Mouse (Mus musculus) cerebral cortex, adult 2 months (tissue): ENCODE data around the gene Stk38l.

Experiments used
- WGBS: fragments of 180-500 bp; shearing (Covaris S2); methylation state at CpG from one replicate; pipeline ENCODE4 v1.1.7; 2018; 5-methylcytosine and 5-hydroxymethylcytosine counted together

Stk38l gene

GRCm38 (mm10) chr6:146733554-146733953 lies 8.8 kb downstream of the Stk38l start:
- 57% methylated on average over 1 of the region's 1 CpGs for WGBS

GRCm38 (mm10) chr6:146738889-146739288 lies 14.1 kb downstream of the Stk38l start:
- WGBS, result 54% methylated on average over 1 of the region's 1 CpGs

GRCm38 (mm10) chr6:146741986-146742635 lies 17.3 kb downstream of the Stk38l start:
- WGBS, result 78% methylated on average over 5 of the region's 5 CpGs

DNA sequence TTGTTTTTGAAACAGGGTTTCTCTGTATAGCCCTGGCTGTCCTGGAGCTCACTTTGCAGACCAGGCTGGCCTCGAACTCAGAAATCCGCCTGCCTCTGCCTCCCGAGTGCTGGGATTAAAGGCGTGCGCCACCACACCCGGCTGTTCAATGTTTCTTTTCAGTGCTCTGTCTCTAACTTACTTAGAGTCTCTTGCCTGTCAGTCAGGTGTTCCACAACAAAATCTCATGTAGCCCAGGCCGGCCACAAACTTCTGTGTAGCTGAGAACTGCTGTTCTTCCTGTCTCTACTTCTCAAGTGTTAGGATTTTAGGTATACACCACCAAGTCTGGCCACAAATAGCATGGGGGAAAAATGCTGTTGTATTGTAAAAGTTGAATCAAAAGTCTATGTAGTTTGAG lies 19.5 kb downstream of the Stk38l start:
- WGBS, result 97% methylated on average over 7 of the region's 7 CpGs

DNA sequence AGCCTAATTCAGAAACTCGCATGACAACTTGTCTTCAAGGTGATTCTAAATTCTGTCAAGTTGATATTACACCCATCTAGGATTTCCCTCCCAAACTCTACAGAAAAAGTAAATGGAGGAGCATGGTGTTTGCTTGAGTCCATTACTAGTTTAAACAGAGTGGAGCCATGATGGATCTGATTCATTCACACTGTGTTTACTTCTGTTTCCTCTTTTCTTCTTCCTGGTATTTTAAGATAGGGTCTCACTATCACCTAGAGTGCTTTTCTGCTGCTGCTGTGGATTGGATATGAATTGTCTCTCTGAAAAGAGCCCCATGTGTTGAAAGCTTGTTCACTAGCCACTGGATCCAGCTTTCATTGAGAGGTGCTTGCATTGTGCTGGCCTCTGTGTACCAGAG lies 20.4 kb downstream of the Stk38l start:
- WGBS, result 93% methylated on average over 1 of the region's 1 CpGs

DNA sequence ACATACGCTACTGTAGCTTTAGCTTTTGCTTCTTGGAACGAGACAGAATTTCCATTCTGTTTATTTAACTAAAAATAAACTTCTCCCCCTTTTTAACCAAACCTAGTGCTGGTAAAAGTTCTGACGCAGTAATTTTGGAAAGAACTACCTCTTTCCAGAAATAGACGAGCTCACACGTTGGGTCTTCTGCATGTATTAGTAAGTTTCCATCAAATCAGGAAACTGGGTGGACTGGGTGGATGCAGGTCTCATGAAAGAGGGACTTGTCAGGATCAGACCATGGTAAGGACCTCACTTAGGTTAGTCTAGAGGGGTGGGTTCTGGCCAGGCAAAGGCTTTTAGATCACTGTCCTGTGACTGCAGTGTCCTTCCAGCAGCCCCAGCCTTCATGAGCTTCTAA lies 21.8 kb downstream of the Stk38l start:
- WGBS, result 28% methylated on average over 5 of the region's 5 CpGs

DNA sequence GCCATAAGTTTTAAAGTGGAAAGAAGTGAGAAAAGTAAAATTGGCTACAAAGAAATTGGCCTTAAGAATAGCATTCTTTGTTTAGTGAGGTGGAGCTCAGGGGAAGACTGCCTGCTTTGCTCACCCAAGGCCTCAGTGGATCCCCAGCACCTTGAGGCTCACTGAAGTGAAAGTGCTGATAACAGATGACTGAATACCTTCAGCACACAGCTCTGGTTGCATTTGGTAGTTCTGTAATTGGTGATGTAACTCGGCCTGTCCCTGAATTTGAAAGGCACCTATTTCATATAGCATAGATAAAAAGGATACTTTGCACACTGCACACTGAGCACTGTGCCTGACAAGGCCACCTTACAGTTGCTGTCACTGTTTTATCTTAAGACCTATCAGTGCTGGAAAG lies 23.5 kb downstream of the Stk38l start:
- 86% methylated on average over 1 of the region's 1 CpGs for WGBS

DNA sequence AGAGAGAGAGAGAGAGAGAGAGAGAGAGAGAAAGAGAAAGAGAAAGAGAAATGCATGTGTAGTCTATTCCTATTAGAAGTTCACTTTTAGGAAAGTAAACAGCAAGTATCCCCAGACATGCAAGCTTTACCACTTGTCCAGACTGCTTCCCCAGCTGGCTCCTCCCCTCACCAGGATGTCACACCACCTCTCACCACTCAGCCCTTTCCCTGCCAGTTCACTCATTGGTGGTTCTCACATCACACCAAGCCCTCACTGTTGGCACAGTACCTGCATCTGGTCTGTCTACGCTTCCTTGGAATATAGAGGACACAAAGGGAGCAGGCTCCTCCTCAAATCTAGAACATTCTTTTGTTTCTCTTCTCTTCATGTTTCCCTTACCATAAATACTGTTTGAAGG lies 26.9 kb downstream of the Stk38l start:
- WGBS, result 39% methylated on average over 1 of the region's 1 CpGs

DNA sequence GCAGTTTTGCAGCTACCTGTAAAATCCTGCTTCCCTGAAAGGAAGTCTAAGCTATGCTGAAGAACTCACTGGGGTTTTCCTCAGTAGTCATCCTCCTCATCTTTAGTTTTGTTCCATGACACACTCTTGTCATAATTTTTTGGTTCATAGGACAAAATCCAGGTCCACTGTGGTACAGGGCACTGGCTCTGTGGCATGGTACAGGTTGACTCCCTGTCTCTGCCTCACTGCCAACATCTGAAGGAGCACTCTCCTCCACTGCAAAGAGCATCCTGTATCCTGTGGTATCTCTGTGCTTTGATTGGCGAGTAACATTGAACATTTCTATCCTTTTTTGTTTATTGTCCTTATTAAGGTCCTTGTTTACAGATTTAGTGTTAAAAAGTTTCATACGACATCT lies 27.4 kb downstream of the Stk38l start:
- 82% methylated on average over 2 of the region's 2 CpGs for WGBS

DNA sequence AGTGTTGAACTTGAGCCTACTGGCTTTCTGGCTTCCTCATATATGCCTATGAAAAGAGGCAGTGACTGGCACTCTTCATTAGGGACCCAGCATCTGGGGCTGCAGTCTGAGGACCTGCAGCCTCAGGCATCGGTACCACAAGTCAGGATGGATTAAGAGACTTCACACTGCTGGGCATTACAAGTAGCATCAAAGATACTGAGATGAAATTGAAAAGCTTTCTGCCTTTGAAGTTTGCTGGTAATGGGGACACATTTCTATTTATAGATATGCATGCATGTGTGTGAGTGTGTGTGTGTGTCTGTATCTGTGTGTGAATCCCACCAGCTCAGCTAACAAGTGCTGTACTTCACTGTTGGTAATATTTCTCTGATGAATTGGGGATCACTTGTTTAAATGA lies 27.8 kb downstream of the Stk38l start:
- WGBS, result 59% methylated on average over 1 of the region's 1 CpGs

DNA sequence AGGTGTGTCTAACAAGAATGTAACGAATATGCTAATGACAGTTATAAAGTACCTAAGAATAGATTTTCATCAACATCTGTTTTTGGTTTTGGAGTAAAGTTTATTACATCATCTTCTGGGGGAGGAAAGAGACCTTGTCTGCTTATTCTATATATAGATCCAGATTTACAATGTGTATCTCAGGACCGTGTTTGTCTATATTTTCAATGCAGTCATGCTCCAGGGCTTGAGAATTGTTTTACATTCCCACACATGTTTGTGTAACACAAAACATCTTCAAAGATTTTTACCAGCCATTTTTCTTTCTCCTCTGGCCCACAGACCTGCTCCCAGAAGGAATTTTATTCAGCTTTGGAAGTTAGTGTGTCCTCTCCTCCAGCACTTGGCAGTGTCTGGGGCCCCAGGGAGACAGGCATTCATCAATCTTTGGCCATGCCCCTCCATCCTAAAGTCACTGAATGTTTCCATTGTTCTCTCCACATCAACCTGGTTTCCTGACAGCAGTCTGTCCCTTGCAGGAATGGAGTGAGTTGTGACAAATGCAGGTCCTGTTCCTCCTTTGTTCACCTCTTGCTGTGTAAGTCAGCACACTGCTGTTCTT lies 28.9 kb downstream of the Stk38l start:
- 53% methylated on average over 2 of the region's 2 CpGs for WGBS

- 99% methylated on average over 2 of the region's 2 CpGs for WGBS
These were observed 30.3 kb downstream of the Stk38l start for GRCm38 (mm10) chr6:146755136-146755535.

DNA sequence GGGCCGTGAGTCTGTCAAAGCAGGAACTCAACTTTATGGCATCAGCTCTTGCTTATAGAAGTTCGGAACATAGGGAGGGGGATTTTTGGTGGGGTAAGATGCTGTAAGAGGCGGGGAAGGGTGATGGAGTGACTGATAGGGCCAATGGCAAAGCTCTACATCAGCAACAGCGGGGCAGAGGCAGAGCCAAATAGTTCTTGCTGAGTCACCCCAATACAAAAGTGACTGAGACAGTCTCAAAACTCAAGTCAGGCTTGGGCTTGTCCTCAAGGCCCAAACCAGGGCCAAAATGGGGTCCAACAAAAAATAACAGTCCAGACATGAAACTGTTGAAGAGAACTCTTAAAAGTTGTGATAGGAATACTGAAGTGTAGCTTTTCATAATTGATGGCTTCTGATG lies 30.9 kb downstream of the Stk38l start:
- WGBS, result 98% methylated on average over 4 of the region's 4 CpGs

GRCm38 (mm10) chr6:146759027-146759426 lies 34.2 kb downstream of the Stk38l start:
- 90% methylated on average over 2 of the region's 2 CpGs for WGBS

DNA sequence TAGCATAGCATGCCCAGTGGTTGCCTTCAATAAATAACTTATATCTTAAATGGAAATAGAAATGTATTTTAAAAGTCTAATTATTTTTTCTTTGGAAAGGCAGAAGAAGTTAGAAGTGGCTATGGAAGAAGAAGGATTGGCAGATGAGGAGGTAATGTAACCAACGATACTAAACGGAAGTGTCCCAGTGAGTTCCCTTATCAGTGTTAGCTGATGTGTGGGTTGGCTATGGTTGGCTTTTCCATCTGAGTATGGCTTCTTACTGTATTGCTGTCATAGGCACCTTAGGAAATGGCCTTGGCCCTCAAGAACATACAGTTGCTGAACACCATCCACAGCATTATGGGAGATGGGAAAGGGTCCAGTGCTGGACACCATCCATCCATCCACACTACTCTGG lies 35.2 kb downstream of the Stk38l start:
- WGBS, result 94% methylated on average over 2 of the region's 2 CpGs

DNA sequence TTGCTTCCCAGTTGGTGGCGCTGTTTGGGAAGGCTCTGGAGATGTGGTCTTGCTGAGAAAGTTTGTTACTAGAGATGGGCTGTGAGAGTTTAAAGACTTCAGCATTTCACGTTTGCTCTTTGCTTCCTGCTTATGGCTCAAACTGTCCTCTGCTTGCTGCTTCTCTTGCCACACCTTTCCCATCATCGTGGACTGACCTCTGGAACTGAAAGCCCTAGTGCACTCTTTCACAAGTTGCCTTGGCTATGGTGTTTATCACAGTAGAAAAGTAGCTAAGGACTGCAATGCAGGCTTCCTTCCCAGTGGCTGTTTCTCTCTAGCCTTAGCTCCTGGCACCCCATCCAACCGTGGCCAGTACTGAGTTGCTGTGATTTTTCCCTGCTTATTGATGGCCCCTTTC lies 35.9 kb downstream of the Stk38l start:
- 79% methylated on average over 4 of the region's 4 CpGs for WGBS

- WGBS, result 66% methylated on average over 5 of the region's 5 CpGs
These were observed 37.6 kb downstream of the Stk38l start for GRCm38 (mm10) chr6:146762264-146762898.

DNA sequence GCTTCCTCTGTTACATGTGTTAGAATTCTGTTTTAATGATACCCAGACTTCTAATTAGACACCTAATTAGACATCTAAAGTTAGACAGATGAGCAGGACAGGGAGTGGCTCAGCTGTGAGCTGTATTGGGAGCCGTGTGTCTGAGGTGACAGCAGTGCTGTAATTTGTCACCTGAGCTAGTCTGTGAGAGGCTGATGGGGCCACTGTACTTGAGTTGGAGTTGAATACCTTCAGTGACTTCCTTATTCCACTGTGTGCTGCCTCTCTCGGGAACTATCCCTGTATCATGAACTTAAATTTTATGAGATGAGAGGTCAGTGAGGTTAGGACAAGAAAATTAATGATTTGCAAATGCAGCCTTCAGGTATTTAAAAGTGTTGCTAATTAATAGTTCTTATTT lies 39.8 kb downstream of the Stk38l start:
- WGBS, result 84% methylated on average over 2 of the region's 2 CpGs

DNA sequence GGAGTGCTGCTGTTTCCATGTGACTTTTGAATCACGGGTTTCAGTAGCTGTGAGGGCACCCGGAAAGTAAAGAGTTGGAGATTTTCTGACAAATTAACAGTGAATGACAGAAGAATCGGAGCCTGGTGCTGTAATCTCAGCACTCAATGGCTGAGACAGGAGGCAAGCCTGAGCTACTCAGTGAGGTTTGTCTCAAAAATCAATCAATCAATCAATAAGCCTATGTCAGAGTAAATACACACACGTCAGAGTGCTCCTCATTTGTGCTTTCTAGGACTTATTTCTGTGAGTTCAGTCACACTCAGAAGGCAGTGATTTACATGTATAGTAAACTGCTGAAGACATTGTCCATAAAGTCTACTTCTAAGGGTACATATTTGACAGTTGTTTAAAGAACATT lies 40.5 kb downstream of the Stk38l start:
- 88% methylated on average over 4 of the region's 4 CpGs for WGBS

GRCm38 (mm10) chr6:146768813-146769404 lies 44.1 kb downstream of the Stk38l start:
- WGBS, result 86% methylated on average over 10 of the region's 10 CpGs

- WGBS, result 73% methylated on average over 6 of the region's 6 CpGs
These were observed 45.4 kb downstream of the Stk38l start for GRCm38 (mm10) chr6:146770005-146770745.

GRCm38 (mm10) chr6:146770808-146771207 lies 46.0 kb downstream of the Stk38l start:
- 83% methylated on average over 5 of the region's 5 CpGs for WGBS
